Mouse (Mus musculus) kidney, postnatal 14 days (tissue): ENCODE results near the gene Adcy6.
A peak's percentile ranks its signal among the peaks of the same experiment; 100 is the strongest.
"Not testable (repeated sequence)": the region's sequence is repeated elsewhere in the genome, so short reads cannot be mapped to it uniquely, and the experiment has no call there.

Experiments used
- DNase-seq: peaks from one replicate; pipeline ENCODE4 v3.0.0; 2022; ENCODE audit warnings: mixed read lengths

Gene Adcy6

DNA sequence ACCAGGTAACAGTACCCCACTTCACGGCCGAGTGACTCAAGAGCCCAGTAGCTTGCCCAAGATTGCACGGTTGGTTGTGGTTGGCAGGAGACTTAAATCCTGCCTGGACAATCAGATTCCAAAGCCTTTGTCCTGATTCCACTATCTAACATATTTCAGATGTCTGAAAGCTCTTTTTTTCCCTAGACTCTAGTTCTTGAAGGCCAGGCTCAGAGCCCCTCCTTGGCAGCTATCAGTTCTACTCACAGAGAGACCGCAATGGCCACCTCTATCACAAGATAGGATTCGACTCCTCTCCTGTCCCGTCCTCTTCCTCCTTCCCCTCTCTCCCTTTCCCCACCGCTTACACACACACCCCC, 8.1 kb downstream of the Adcy6 start:
- DNase-seq = no peak

DNA sequence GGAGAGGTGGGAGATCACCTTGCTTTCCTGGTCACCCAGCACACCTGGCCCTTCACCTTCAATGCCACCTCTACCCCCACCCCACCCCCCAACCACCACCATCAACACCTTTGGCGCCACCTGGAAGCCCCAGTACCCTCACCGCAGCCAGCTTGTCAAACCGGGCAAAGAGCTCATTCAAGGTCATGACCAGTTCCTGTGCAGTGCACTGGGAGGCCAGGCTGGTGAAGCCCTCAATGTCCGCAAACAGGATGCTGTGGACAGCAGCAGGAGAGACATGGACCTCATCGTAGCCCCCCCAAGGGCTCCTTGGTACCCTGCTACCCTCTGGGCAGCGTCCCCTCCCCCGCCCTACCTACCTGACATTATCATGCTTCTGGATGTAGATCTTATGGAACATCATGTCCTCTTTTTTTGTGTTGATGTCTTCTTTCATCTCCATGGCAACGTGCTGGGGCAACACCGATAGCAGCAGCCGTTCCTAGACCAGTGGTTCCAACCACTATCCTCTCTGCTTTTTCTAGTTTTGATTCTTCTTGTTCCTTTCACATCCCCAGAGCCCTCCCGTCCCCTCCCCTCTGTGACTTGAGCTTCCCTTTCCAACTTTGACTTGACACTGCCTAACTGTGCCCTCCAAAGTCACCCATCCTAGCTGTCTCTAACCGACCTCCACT, 9.7 kb downstream of the Adcy6 start:
- no peak for DNase-seq

DNA sequence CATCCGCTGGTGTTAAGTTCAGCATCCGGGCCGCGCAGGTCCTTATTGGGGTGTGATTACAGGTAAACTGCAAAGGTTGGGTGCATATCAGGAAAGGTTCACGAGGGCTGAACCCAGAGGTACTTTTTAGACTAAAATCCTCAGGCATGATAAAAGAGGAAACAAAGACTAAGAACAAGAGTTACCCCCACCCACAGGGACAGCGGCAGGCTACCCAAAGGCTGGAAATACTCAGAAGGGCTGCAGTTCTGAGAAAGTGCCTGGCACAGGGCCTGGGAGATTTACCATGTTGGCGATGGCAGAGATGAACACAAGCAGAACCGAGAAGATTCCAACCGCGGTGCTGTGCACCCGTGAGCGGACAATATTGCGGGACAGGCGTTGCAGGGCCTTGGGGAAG, 13.3 kb downstream of the Adcy6 start:
- DNase-seq = peak; percentile 2

DNA sequence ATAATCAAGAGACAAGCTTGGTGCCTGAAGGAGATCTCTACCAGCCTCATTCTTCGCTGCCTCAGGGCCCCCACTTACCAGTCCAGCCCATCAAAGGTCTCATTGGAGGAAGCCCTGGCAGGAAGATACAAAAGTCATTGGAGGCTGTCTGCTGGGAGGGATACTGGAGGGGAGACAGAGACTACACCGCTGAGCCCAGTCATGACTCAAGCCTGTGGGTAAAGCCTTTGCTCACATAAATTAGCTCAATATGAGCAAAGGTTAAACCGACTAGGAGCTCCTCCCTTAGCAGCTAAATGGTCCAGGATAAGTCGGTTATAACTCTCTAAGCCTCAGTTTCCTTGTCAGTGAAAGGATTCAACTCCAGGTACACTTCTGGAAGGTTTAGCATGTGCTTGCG, 14.8 kb downstream of the Adcy6 start:
- no peak for DNase-seq

DNA sequence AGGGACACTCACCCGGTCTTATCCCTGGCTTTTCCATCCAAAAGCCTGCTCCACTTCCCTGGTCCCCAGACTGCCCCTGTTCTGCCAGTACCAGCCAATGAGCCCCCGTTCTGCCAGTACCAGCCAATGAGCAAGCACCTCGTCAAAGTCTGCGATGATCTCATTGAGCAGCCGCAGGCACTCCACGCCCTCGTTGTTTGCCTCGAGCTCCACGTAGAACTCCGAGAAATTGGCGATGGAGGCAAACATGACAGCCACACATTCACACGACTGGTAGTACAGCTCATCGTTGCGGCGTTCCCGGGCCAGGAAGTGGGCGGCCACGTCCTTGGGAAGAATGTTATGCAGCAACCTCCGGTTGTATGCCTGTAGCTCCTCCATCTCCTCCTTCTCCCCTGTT, 15.7 kb downstream of the Adcy6 start:
- DNase-seq = no peak

DNA sequence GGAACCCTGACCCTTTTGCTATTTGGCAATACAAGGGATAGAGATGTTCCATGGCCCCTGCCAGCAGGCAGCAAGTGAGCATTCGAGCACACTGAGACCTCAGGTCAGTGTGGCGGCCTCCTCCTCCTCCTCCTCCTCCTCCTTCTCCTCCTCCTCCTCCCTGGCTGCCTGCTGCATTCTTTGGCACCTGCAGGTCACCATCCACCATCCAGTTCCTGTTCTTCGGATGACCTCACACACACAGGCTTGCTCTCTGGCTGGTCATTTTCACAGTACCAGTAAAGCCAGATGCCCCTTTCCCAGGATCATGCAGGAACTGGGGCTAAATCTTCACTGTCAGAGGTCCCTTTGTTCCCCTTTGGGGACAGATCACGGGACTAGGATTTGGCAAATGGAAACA, 18.5 kb downstream of the Adcy6 start:
- no peak for DNase-seq

DNA sequence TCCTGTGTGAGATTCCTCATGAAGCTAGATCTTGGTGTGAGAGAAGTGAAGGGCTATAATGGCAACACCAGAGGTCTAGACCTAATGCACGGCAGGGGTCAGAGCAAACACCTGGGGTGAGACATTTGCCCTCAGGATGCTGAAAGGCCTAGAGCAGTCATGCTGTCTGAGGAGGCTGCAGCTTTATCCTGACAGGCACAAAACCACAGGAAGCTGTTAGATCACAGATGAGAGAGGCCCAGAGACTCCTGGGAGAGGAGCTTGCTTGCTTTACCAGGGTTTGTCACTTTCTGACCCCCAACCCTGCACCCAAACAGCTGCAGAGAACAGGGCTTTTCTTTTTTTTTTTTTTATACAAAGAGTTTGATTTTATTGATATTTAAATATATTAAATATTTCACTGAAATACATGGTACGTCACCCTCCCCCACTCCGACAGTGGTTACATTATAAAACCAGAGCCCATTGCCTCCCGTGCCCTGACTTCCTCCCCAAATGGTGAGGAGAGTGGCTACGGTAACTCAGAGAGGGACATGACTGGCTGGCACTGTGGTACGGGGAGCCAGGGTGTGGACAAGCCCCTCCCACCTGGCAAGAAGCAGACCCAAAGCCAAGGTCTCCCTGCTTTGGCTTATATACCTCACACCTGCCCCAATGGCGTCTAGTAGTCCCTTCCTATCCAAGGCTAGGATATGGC, 20.1 kb downstream of the Adcy6 start:
- no peak for DNase-seq

DNA sequence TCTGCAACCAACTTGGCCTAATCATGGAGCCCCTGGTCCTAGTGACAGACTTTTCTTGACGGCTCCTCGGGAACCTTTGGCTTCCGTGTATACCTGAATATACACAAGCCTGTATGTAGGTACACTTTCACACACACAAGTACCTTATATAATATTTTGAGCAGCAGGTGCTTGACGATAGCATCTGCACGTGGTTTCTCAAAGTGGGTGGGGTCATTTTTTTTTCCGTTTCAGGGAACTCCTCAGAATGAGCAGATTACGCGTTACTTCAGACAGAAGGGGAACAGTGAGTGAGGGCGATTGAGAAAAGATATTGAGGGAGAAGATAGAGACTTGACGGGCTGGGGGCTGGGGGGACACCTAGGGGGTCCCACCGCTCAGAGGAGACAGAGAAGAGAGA, 22.1 kb downstream of the Adcy6 start:
- no peak for DNase-seq

DNA sequence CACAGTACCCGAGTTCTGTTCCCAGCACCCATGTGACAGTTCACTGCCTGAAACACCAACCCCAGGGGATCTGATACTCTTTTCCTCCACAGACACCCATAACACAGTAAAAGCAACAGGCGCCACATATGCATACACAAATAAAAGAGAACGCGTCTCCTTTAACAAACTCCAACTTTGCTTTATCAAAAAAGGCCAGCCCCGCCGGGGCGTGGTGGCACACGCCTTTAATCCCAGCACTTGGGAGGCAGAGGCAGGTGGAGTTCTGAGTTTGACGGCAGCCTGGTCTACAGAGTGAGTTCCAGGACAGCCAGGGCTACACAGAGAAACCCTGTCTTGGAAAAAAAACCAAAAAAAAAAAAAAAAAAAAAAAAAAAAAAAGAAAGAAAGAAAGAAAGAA, 23.7 kb downstream of the Adcy6 start:
- DNase-seq = not testable (repeated sequence)

DNA sequence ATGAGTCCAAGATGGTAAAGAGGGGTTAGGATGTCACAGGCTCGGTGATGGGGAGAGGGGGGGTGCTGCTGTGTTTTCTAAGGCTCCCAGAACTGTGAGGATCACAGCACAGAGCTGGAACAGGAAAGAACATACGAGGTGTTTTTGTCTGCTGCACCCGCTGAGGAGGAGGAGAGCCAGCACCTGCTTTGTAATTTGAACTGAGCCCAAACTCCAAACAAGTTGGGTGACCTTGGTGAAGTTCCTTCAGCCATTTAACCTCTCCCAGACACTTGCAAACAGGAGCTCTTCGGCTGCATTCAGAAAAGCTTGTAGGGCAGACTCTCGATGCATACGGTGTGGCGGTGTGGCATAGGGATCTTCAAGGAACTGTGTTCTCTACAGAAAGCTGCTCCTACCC, 24.5 kb downstream of the Adcy6 start:
- peak; percentile 53 for DNase-seq

DNA sequence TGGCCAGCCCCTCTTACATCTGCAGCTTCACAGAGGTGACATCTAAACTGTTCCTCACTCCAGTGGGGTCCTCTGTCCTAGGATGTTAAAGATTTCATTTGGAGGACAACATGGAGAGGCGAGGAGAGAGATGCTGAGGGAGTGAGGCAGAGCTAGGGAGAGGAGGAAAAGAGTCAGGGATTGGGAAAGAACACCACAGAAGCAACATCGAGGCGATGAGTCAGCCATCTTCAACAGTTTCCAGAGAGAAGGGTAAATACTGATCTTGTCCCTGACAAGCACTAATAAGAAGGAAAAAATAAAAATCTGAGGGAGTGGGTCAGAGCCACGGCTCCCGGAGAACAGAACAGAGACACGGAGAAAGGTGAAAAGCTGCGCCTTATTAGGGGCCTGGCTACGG, 26.9 kb downstream of the Adcy6 start:
- no peak for DNase-seq

DNA sequence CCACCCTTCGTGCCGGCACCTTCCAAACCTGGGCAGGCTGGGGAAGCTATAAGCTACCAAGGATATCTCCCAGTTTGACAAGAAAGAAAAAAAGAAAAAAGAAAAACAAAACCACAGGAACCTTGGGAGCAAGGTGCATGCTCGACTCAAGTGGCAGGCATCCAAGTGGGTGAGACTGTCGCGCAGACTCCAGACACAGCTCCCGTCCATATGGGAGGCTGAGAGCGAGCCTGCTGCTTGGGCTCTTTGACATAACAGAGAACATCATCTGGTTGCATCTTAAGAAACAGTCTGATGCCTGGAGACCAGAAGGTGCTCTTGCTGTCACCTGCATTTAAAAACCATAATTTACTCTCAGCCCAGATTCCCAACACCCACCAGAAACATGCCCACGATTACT, 27.5 kb downstream of the Adcy6 start:
- peak; percentile 77 for DNase-seq

DNA sequence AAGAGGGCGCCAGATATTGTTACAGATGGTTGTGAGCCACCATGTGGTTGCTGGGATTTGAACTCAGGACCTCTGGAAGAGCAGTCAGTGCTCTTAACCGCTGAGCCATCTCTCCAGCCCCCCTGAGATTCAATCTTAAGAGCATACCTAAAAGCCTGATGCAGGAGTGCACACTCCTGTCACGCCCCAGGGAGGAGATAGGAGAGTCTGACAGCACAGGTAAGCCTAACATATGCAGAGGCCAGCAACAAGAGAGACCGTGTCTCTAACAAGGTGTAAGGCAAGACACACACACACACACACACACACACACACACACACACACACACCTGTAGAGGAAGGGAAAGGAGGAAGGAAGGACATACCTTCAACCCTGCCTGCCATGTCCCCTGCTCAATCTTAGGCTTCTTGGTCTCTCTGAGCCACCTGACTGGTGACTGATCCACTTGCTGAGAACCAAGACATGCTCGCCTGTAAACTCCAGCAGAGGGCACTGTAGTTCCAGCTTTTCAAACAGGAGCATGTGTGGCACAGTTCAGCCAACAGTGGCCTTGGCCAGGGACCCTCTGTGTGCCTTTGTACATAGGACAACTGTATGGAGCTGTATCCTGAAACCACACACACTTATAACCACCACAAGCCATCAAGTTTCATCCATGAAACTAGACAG, 29.9 kb downstream of the Adcy6 start:
- DNase-seq = peak; percentile 89

DNA sequence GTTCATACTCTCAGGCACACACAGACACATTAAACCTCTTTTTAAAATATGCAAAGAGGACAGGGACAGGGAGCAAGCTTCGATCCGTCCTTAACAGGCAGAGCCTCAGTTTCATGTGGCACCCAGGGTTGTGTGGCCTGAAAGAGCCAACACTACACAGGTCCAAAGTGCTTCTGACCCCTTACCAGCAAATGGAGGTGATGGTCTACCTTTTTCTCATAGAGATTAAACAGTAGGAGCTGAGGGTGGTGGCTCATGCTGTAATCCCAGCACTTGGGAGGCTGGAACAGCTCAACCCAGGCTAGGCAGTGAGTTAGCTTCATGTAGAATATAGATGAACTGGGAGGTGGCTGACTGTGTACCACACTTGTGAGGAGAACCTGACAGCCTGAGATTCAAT, 30.6 kb downstream of the Adcy6 start:
- DNase-seq = no peak

DNA sequence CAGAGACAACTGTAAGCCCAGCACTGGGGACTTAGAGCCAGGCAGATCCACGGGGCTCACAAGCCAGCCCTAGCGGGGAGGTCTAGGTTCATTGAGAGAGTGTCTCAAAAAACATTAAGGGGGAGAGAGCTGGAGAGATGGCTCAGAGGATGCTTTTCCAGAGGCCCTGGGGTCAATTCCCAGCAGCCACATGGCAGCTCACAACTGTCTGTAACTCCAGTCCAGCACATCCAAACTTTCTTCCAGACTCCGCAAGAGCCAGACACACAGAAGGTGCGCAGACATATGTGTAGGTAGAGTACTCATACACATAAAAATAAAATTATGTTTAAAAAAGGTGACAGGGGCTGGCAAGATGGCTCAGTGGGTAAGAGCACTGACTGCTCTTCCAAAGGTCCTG, 36.6 kb downstream of the Adcy6 start:
- DNase-seq = no peak

DNA sequence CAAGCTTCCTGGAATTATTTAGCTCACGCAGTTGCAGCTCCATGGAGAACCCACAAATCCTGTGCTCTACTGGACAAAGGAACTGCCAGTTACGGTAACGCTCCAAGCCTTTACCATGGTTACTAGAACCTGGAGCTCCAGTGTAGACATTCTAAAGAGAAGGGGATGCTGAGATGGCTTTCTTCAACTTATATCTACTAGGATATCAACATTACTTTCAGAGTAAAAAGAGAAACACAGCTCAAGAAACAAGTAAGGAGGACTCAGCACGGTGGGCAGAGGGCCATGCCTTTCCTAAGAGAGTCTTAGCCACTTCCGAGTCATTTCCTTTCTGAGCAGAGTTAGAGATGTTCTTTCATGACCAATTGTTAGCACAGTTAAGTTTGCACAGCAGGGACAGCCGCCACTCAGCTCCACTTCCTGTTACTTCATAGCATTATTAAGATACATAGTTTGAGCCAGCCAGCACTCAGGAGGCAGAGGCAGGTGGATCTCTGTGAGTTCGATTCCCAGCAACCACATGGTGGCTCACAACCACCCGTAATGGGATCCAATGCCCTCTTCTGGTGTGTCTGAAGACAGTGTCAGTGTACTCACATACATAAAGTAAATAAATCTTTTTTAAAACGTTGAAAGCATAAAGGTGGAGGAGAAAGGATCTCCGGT, 38.9 kb downstream of the Adcy6 start, which contains the start of the genes Ccnt1 and 4930415O20Rik:
Ccnt1 (minus strand) TSS at position 51 of the 666 bp plus-strand sequence.
4930415O20Rik (plus strand) TSS at position 132 of the 666 bp plus-strand sequence.
- DNase-seq = no peak

DNA sequence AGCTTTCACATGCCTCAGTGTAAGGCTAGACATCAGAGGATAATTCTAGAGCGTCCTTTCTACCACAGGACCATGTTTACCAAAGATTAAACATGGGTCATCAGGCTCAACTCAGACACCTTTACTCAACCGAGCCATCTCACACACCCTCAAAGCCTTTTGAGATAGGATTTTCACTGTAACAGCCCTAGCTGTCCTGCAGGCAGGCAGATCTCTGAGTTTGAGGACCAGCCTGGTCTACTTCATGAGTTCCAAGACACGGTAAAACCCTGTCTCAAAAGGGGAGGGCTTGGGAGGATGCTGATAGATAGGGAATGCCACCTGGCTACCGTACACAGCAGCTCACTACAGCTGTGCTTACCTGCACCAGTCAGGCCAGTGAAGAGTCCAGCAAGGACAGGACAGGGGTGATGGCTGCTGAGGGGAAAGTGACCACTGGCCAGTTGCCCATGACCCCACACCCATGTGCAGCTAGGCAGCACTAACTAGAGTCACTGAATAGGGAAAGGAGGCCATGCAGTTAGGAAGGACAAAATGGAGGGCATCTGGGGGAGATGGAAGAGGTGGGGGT, 40.0 kb downstream of the Adcy6 start:
- no peak for DNase-seq

DNA sequence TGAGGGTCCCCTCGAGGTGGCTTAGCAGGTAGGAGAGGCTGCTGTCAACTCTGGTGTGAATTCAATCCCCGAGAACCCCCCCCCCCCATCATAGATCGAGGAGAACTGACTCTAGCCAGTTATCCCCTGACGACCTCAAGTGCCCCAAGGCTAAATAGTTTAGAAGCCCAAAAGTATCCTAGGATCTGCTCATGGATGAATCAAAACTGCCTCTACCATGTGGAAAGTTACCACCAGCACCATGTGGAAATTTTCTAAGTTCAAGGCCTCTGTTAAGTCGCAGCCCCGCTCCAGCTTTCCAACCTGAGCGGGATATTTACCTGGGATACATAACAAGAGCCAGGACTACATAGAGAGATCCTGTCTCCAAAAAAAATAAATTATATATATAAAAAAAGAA, 40.7 kb downstream of the Adcy6 start:
- no peak for DNase-seq

DNA sequence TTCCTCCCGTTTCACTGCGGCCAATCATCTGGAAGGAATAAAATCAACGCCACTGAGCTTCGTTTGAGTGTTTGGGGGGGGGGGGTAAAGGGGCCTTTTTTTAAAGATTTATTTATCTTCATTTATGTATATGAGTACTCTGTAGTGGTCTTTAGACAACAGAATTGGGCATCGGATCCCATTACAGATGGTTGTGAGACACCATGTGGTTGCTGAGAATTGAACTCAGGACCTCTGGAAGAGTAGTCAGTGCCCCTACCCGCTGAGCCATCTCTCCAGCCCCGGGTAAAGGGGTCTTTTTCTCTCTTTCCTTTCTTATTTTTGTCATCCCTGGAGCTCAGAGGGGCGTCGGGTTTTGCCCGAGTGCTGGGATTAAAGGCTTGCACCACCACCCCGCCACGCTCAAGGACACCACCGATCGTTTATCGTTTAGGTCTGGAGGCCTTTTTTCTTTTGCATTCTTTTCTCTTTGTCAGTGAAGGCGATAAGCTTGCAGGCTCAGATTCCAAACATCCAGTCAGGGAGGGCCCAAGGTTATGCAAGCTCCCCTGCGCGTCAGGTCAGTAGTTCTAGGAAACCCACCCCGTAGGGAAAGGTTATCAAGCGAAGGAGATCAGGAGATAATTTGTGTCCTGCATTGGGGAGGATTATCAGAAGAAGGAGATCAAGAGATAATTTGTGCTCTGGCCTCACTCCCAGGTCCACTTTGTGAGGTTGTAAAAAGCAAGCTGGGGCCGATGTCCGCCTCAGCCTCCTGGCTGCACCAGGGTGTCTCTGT, 41.4 kb downstream of the Adcy6 start:
- DNase-seq = no peak

DNA sequence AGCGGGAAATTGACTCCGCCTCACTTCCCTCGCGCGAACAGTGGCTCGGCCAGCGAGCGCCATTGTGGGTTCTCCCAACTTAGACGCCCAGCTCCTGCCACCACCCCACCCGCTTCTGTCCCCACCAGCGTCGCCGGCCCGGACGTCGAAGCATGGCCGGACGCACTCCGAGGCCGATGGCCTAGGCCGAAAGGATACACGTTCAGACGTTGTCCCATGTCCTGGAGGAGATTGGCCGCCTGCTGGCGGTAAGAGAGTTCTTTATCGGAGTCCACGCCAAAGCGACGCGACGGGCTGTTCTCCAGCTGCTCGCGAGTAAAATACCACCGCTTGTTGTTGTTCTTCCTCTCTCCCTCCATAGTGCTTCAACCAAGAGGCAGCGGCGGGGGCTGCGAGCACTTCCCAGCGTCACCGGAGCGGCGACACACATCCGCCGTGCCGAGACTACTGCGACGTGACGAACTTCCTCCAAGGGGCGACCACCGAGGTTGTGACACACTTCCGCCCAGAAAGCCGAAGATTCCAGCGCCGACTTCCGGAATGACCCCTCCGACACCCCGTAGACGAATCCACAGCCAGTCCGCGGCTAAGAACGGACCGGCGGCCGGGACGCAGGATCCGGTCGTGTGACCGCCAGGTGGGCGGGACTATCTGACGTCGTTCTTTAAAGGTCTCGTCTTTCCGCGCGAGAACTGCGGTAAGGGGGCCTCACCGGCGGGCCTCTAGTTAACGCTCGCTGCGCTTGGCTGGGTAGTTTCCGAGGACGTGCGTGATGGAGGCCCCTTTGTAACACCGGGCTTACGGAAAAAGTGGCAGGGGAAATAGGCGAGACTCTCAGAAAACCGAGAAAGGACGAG, 42.4 kb downstream of the Adcy6 start:
- peak; percentile 100 for DNase-seq

DNA sequence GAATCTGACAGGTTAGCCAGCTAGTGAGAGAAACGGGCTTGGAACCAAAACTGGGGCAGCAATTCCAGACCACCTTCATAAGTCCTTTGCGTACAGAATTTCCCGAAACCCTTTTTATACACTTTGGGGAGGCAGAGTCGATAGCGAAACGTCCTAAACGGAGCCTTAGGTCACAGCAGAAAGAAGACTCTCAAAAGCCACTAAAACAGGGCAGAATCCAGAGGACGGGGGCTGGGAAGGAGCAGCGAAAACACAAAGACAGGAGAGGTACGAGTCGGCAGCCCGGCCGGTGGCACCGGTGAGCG, 43.0 kb downstream of the Adcy6 start:
- DNase-seq = no peak

DNA sequence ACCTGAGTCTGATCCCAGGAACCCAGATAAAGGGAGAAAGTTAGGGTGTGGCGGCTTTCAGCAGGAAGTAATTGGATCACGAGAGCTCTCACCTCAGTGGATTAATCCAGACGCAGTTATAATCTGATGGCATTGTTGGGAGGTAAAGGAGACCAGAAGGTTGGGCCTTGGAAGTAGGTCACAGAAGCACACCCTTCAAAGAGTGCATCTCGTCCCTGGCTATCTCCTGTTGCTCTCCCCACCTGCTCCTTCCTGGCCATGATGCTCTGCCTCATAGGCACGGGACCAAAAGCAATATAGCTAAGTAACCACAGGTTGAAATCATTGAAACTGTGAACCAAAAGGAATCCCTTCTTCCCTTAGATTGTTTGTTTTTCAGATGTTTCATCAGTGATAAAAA, 52.7 kb downstream of the Adcy6 start:
- no peak for DNase-seq
